ENCODE assay signal across 9 mouse cellular contexts in the genomic region with DNA sequence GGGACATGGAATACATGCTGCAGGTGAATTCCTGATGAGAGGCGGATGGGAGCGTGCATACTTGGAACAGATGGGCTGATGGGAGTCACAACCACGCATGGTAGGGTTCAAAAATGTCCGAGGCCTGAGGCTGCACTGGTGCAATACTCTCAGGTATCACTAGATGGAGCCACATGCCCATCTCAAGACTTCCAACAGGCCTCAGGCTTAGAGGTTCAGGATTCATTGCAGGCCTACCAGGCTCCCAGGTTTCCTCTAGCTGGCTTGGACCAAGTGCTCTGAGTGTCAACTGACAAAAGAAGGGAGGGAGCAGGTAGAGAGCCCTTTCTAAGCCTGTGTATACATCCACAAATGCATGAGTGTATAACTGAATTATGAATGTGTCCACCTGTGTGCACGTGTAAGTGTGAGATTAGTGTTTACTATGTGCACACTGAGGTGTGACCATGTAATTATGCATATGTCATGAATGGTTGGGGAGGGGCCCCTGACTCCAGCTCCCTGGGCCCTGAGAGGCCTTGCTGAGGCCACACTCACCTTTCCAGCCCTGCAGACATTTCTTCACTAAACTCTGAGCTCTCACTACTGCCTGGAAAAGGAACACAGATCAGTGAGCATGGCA. TPM values are rescaled to one million over a fixed set of nuclear protein-coding genes. Genes with fewer than 3 reads are reported as not detected.
DNase-seq lines count a peak whose midpoint lies in the region; ATAC-seq and TF ChIP-seq lines count a peak whose summit lies in the region.
"Had no signal": no experiment of that assay in that cellular context is flagged by ENCODE, and none has a peak within 500 bp of the region (broad histone marks: within the 10 kb centered on the region; RNA-seq: fewer than 3 reads in every experiment).

No protein-coding gene starts in this region.

- intact Hi-C loops in heart, postnatal 14 days (cut with DNase I): loop anchor here (1.0 to 5.0 kb wide), 4 partner anchors 62 to 248 kb away; partner anchors contain the start of gene Angptl2

- H3K4me2 ChIP-seq in lung, embryonic 14.5 days: no peak overlapping the region
- H3K4me2 ChIP-seq: limb, embryonic 15.5 days had no signal

- H3K27ac ChIP-seq in lung, embryonic 14.5 days (ENCODE audit: low read depth): no peak overlapping the region
- H3K27ac ChIP-seq: limb, embryonic 15.5 days had no signal

- ATAC-seq in erythroid progenitor cell, adult 5-6 weeks (replicated peaks; ENCODE audit: low FRiP score, poor library complexity, severe bottlenecking): 0 out of 2 replicates have a peak, but pooled peaks have one; percentile 35
- ATAC-seq in lung, embryonic 14.5 days (ENCODE audit: insufficient read depth): peak; percentile 68

- DNase-seq in ES-CJ7 (ENCODE audit: low read depth, low spot score): peak; percentile 82
- peak; percentile 17 for DNase-seq in c-Kit-negative CD71-positive TER-119-positive erythroid progenitor cells, embryonic 14.5 days (ENCODE audit: low read depth, low spot score)
- peak; percentile 74 to 86 for DNase-seq in heart, postnatal 14 days
- peak; percentile 77 to 85 for DNase-seq in kidney, postnatal 36 days
- peak; percentile 88 for DNase-seq in lung, embryonic 14.5 days
- DNase-seq in ovary, postnatal 36 days (ENCODE audit: low spot score): peak; percentile 66
- DNase-seq in thymus, postnatal 14 days: peak; percentile 67

- H3K36me3 ChIP-seq in lung, embryonic 14.5 days (ENCODE audit: insufficient read depth): no peaks in the 10 kb centered on the region
- H3K36me3 ChIP-seq: limb, embryonic 15.5 days had no signal

- no peaks in the 10 kb centered on the region for H3K9me3 ChIP-seq in lung, embryonic 14.5 days (ENCODE audit: low read depth, low read length)
- H3K9me3 ChIP-seq: limb, embryonic 15.5 days had no signal

- no peaks in the 10 kb centered on the region for H3K4me1 ChIP-seq in lung, embryonic 14.5 days (ENCODE audit: insufficient read depth)

- H3K27me3 ChIP-seq in lung, embryonic 14.5 days (ENCODE audit: insufficient read depth, low read length): no peaks in the 10 kb centered on the region
- H3K27me3 ChIP-seq: limb, embryonic 15.5 days had no signal

- no peak overlapping the region for H3K4me3 ChIP-seq in lung, embryonic 14.5 days (ENCODE audit: low read depth, low read length)
- H3K4me3 ChIP-seq: limb, embryonic 15.5 days had no signal

- no peak overlapping the region for H3K9ac ChIP-seq in lung, embryonic 14.5 days
- H3K9ac ChIP-seq: limb, embryonic 15.5 days had no signal

- peak; percentile 98 for TF ChIP-seq CTCF in lung, embryonic 14.5 days (IDR thresholded peaks at IDR 0.05; ENCODE audit: low read depth)

- 18% methylated on average over 5 of the region's 5 CpGs for WGBS in lung, embryonic 14.5 days

RNA-seq across cellular contexts. Expression of gene Garnl3, which starts 23.4 kb away (rescaled TPM):
- not detected in 2 replicates for total RNA-seq in erythroid progenitor cell, adult 5-6 weeks (2015; ENCODE audit: low replicate concordance)
- total RNA-seq in erythroid progenitor cell, adult 5-6 weeks (2017; ENCODE audit: low replicate concordance): not detected in 2 replicates
- 1 to 10 TPM; 4.1 to 4.2 TPM for total RNA-seq in heart, postnatal 14 days (2021)
- polyA plus RNA-seq in lung, embryonic 14.5 days (2014; fragmentation: Nextera tagmentation; extraction: Ambion mirVana): 11.1 and 13.0 TPM in 2 replicates

Comparison
In these comparisons a context has a peak if more than half of its experiments do, and no peak if none do; other contexts are left out.
1. DNase-seq: peak in every context shown above with its lines; median percentile 88 in lung, embryonic 14.5 days; 82 in ES-CJ7; 81 in kidney, postnatal 36 days; 80 in heart, postnatal 14 days; 67 in thymus, postnatal 14 days; 66 in ovary, postnatal 36 days; 17 in c-Kit-negative CD71-positive TER-119-positive erythroid progenitor cells, embryonic 14.5 days.
2. RNA of gene Garnl3, which starts 23.4 kb away (total RNA-seq): 4.1 to 4.2 TPM in heart, postnatal 14 days; not detected in erythroid progenitor cell, adult 5-6 weeks; every median in the first group is over 4 times any median in the second.